Mouse (Mus musculus): Measurements from ENCODE around the gene Gm15155.
"Not testable (repeated sequence)": the region's sequence is repeated elsewhere in the genome, so short reads cannot be mapped to it uniquely, and the experiment has no call there.

Gene Gm15155

DNA sequence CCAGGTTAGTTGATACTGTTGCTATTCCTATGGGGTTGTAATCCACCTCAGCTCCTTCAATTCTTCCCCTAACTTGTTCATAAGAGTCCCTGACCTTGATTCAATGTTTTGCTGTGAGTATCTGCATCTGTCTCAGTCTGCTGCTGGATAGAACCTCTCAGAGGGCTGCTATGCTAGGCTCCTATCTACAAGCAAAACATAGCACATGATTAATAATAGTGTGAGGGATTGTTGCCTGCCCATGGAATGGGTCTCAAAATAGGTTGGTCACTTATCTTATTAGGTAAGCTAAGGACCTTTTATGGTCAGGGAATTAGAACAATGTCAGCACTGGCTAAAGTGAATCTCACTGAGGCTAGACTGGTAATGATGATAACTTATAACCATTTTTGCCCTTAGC is 547.0 kb downstream of the Gm15155 start:
- DNase-seq: no peak

DNA sequence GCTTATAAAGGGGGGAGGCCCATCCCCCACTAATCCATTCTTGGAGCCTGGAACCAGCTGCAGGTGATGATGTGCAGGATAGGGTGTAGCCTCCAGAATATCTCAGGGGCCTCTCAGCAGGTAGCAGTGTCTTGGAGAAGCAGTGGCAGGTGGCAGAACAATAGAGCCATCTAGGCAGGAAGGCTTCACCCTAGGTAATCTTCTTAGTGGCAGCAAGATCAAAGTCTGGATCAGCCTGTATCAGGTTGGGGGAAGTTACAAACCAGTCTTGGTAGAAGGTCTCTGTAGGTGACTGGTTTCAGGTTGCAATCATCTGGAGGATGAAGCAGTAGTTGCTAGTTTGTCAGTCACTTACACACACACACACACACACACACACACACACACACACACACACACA is 679.3 kb downstream of the Gm15155 start:
- not testable (repeated sequence) for DNase-seq

Measured in B cell, adult 2 months (primary cell).